Mouse (Mus musculus) heart, adult 2 months (tissue): ENCODE data around the gene Zfp595.

Source experiments
- CTCF ChIP-seq: fragments of 200-600 bp; IDR thresholded peaks from 2 replicates; pipeline ENCODE4 v1.8.1; 2022; ENCODE audit warnings: antibody characterized with exemption, mild to moderate bottlenecking, moderate library complexity
- EP300 ChIP-seq: fragments of 200-500 bp; IDR thresholded peaks from 2 replicates; pipeline ENCODE4 v1.6.1; 2011; ENCODE audit warnings: low read depth, low read length, control low read depth; ENCODE audit not compliant: insufficient read depth
- POLR2A ChIP-seq: fragments of 200-500 bp; IDR thresholded peaks from 2 replicates; pipeline ENCODE4 v1.6.1; 2011; ENCODE audit warnings: mild to moderate bottlenecking, low read depth, low read length, control low read depth; ENCODE audit not compliant: insufficient read depth

DNA sequence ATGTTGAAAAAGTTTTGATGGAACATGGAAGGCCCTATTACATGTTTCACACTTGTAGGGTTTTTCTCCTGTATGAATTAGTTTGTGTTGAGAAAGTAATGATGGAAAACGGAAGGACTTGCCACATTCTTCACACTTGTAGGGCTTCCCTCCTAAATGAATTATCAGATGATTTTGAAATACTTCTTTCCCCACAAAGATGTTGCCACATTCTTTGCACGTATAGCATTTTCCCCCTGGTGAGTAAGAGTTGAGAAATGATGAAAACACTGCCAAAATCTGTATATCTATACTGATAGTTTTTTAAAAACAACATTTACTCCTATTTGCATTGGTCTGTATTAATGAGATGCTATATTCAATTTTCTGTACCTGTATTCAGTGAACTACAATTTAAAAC, 11.1 kb upstream of the Zfp595 start:
- TF ChIP-seq CTCF (no peak), POLR2A (no peak), EP300 (no peak)
